Mouse (Mus musculus): ENCODE measurements around the gene Pald1.

- no peak for TF ChIP-seq POLR2A (IDR thresholded peaks at IDR 0.05; ENCODE audit: extremely low read depth, insufficient read depth, low read length)
- no peak for TF ChIP-seq CTCF (IDR thresholded peaks at IDR 0.05; ENCODE audit: extremely low read depth, insufficient read depth, low read length)
These were observed 6.8 kb upstream of the Pald1 start for GRCm38 (mm10) chr10:61390148-61390547.
